Mouse (Mus musculus) adrenal gland, adult 8-10 months (tissue): Measurements from ENCODE around the gene Gm8020. TPM values are rescaled to one million over a fixed set of nuclear protein-coding genes. Genes with fewer than 3 reads are reported as not detected.
"Not testable (repeated sequence)": the region's sequence is repeated elsewhere in the genome, so short reads cannot be mapped to it uniquely, and the experiment has no call there.

Source experiments
- DNase-seq: peaks from one replicate; pipeline ENCODE4 v3.0.0; 2022
- total RNA-seq, 4 experiments: library from RNA; stranded (reverse); gene quantifications; 2 replicates each; pipeline ENCODE4 v1.2.4; 2022

The Gm8020 gene
- total RNA-seq, result not detected

- DNase-seq, result not testable (repeated sequence)
These were observed at the start of gene Gm8020 for GRCm38 (mm10) chr14:42502249-42502648. Gene Gm8020 (minus strand): TSS chr14:42502349.

GRCm38 (mm10) chr14:42543170-42543701 lies 41.1 kb upstream of the Gm8020 start:
- DNase-seq, result peak; percentile 5

- DNase-seq, result not testable (repeated sequence)
These were observed 40.4 kb upstream of the Gm8020 start for GRCm38 (mm10) chr14:42542316-42543169.

- DNase-seq, result not testable (repeated sequence)
These were observed 22.0 kb upstream of the Gm8020 start, which contains the start of gene Gm8024 for GRCm38 (mm10) chr14:42524182-42524581. Gene Gm8024 (minus strand): TSS chr14:42524282.

- not testable (repeated sequence) for DNase-seq
These were observed 38.6 kb downstream of the Gm8020 start, which contains the start of gene Gm8011 for GRCm38 (mm10) chr14:42463581-42463980. Gene Gm8011 (plus strand): TSS chr14:42463881.

Other genes with a start within 250 kb of the Gm8020 start
- gene Gm17026, start 242.3 kb downstream of the Gm8020 start, total RNA-seq, result not detected
- gene Gm9611, start 205.0 kb downstream of the Gm8020 start, total RNA-seq, result not detected
- gene Gm7995, start 192.1 kb downstream of the Gm8020 start, total RNA-seq, result not detected
- gene Gm8005, start 62.7 kb downstream of the Gm8020 start, total RNA-seq, result not detected
- gene Gm8011, start 38.5 kb downstream of the Gm8020 start, total RNA-seq, result not detected
- not detected for gene Gm8024, start 21.9 kb upstream of the Gm8020 start, total RNA-seq
- gene Gm17124, start 97.5 kb upstream of the Gm8020 start, total RNA-seq, result not detected
- not detected for gene Gm3633, start 139.6 kb upstream of the Gm8020 start, total RNA-seq
- not detected for gene Gm10378, start 153.6 kb upstream of the Gm8020 start, total RNA-seq